Mouse (Mus musculus): ENCODE data around the gene Kcnab2. TPM values are rescaled to one million over a fixed set of nuclear protein-coding genes. Genes with fewer than 3 reads are reported as not detected.
A peak's percentile ranks its signal among the peaks of the same experiment; 100 is the strongest.

Gene Kcnab2
- polyA plus RNA-seq, 1 experiment from 2014 or later: 2.7 TPM

DNA sequence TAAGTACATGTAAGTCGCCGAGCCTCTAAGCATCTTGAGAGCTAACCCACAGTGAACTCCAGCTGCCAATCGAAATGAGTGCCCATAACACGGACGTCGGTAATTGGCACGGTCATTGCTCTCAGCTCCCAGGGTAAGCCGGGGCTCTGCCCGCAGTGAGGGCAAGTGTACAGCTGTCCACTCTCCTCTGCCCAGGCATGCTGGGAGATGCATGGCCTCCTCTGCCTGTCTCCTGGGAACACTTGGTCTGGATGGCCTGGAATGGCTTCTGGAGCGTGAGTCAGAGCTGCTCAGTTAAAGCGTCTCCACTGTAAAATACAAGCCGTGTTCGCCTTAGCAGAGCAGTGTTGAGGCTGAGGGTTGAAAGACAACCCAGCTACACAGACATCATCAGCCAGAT is 11.1 kb downstream of the Kcnab2 start:
- no peak overlapping the region for H3K4me2 ChIP-seq (ENCODE audit: low read length)

DNA sequence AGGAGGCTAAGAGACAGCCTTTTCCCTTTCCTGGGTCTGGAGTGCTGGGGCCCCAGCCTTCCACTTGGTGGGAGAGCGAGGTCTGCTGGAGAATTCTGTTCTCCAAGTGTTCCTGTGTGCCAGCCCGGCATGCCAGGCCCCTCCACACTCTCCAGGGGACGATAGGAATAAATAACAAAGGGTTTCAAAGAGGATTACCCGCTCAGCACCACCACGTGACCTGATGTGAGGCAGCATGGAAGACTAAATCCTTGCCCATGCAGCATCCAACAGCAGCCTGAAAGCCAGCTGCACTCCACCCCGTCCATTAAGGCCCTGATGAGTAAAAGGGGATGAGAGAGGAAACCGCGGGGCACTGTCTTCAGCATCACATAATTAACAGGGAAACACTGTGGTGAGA is 12.6 kb downstream of the Kcnab2 start:
- Histone ChIP-seq H3K36me3 (ENCODE audit: control insufficient read depth, insufficient read depth, low read length) (no peaks in the 10 kb centered on the region), H3K4me3 (ENCODE audit: control insufficient read depth in 1 of 2, insufficient read depth in 1 of 2, low read depth in 1 of 2, low read length in 2 of 2) (no peak overlapping the region), H3K4me2 (ENCODE audit: low read length) (no peak overlapping the region), H3K4me1 (ENCODE audit: control insufficient read depth in 2 of 2, insufficient read depth in 2 of 2, low read length in 2 of 2) (peaks cover 20 to 24% of the 10 kb centered on the region in 2 experiments), H3K9ac (ENCODE audit: low read length) (no peak overlapping the region), H3K9me3 (ENCODE audit: control insufficient read depth, low read length) (no peaks in the 10 kb centered on the region), H3K27ac (replicated peaks in 1 of 2; ENCODE audit: control insufficient read depth in 1 of 2, insufficient read depth in 1 of 2, low read depth in 2 of 2, low read length in 2 of 2) (0 out of 4 replicates have a peak overlapping the region, but pooled peaks of 1 of the 2 experiments have one; percentile 6), H3K27me3 (ENCODE audit: control insufficient read depth, insufficient read depth, low read length) (no peaks in the 10 kb centered on the region)
- WGBS: 19% methylated on average over 8 of the region's 8 CpGs
- no peak for ATAC-seq (ENCODE audit: insufficient number of reproducible peaks, insufficient read depth, low FRiP score, low read depth)

More for the DNA sequence above, 11.1 kb downstream of the Kcnab2 start:
- WGBS: 85% methylated on average over 13 of the region's 13 CpGs
- H3K27ac ChIP-seq (replicated peaks in 1 of 2; ENCODE audit: control insufficient read depth in 1 of 2, insufficient read depth in 1 of 2, low read depth in 2 of 2, low read length in 2 of 2): no peak overlapping the region
- H3K4me1 ChIP-seq (ENCODE audit: control insufficient read depth in 2 of 2, insufficient read depth in 2 of 2, low read length in 2 of 2): peaks cover 20 to 24% of the 10 kb centered on the region in 2 experiments
- no peaks in the 10 kb centered on the region for H3K27me3 ChIP-seq (ENCODE audit: control insufficient read depth, insufficient read depth, low read length)
- no peaks in the 10 kb centered on the region for H3K36me3 ChIP-seq (ENCODE audit: control insufficient read depth, insufficient read depth, low read length)
- no peak for ATAC-seq (ENCODE audit: insufficient number of reproducible peaks, insufficient read depth, low FRiP score, low read depth)
- H3K4me3 ChIP-seq (ENCODE audit: control insufficient read depth in 1 of 2, insufficient read depth in 1 of 2, low read depth in 1 of 2, low read length in 2 of 2): no peak overlapping the region
- H3K9me3 ChIP-seq (ENCODE audit: control insufficient read depth, low read length): peaks cover 1% of the 10 kb centered on the region
- H3K9ac ChIP-seq (ENCODE audit: low read length): no peak overlapping the region

DNA sequence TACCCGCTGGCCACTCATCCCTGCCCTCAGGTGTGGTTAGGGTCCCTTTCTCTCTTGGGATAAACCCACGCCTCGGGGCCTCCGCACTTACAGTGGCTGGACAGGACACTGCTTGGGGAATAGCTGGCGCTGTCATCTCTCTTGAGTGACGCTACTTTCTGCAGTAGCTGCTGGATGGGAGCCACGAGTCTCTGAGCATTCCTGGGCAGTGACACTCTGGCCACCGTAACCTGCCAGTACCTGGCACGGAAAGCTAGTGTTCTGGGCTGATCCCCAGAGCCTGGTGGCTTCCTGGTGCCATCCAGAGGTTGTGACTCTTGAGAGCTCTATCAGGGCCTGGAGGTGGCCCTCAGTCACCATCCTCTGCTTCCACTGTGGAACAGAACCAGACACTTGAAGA is 14.5 kb downstream of the Kcnab2 start:
- H3K36me3 ChIP-seq (ENCODE audit: control insufficient read depth, insufficient read depth, low read length): no peaks in the 10 kb centered on the region
- WGBS: 43% methylated on average over 9 of the region's 9 CpGs
- no peak for ATAC-seq (ENCODE audit: insufficient number of reproducible peaks, insufficient read depth, low FRiP score, low read depth)

DNA sequence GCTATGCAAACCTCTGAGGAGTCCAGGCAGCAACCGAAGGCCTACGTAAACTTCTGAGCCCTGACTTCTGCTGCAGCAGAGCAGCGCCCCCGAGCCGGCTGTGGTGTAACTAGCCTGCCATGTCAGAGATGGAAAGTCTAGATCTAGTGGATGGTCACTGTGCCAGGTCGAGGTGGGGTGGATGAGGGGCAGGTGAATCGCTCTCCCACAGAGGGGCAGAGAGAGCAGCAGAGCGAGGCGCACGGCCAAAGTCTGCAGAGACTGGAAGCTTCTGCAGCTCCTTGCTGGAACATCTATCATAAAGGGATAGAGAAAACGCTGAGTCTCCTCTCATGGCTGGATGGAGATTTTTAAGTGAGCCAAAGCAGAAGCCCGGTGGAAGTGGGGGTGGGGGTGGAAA is 15.2 kb downstream of the Kcnab2 start:
- Histone ChIP-seq H3K9me3 (ENCODE audit: control insufficient read depth, low read length) (no peaks in the 10 kb centered on the region), H3K4me2 (ENCODE audit: low read length) (no peak overlapping the region), H3K4me1 (ENCODE audit: control insufficient read depth in 2 of 2, insufficient read depth in 2 of 2, low read length in 2 of 2) (peaks cover 16 to 20% of the 10 kb centered on the region in 2 experiments), H3K36me3 (ENCODE audit: control insufficient read depth, insufficient read depth, low read length) (no peaks in the 10 kb centered on the region), H3K9ac (ENCODE audit: low read length) (no peak overlapping the region), H3K27me3 (ENCODE audit: control insufficient read depth, insufficient read depth, low read length) (no peaks in the 10 kb centered on the region), H3K27ac (replicated peaks in 1 of 2; ENCODE audit: control insufficient read depth in 1 of 2, insufficient read depth in 1 of 2, low read depth in 2 of 2, low read length in 2 of 2) (no peak overlapping the region), H3K4me3 (ENCODE audit: control insufficient read depth in 1 of 2, insufficient read depth in 1 of 2, low read depth in 1 of 2, low read length in 2 of 2) (no peak overlapping the region)
- WGBS: 81% methylated on average over 12 of the region's 12 CpGs
- ATAC-seq (ENCODE audit: insufficient number of reproducible peaks, insufficient read depth, low FRiP score, low read depth): no peak

More for the DNA sequence above, 14.5 kb downstream of the Kcnab2 start:
- no peak overlapping the region for H3K4me3 ChIP-seq (ENCODE audit: control insufficient read depth in 1 of 2, insufficient read depth in 1 of 2, low read depth in 1 of 2, low read length in 2 of 2)
- H3K27ac ChIP-seq (replicated peaks in 1 of 2; ENCODE audit: control insufficient read depth in 1 of 2, insufficient read depth in 1 of 2, low read depth in 2 of 2, low read length in 2 of 2): no peak overlapping the region
- H3K9ac ChIP-seq (ENCODE audit: low read length): no peak overlapping the region
- H3K4me1 ChIP-seq (ENCODE audit: control insufficient read depth in 2 of 2, insufficient read depth in 2 of 2, low read length in 2 of 2): peaks cover 16 to 20% of the 10 kb centered on the region in 2 experiments
- no peaks in the 10 kb centered on the region for H3K9me3 ChIP-seq (ENCODE audit: control insufficient read depth, low read length)
- H3K4me2 ChIP-seq (ENCODE audit: low read length): no peak overlapping the region
- H3K27me3 ChIP-seq (ENCODE audit: control insufficient read depth, insufficient read depth, low read length): no peaks in the 10 kb centered on the region

DNA sequence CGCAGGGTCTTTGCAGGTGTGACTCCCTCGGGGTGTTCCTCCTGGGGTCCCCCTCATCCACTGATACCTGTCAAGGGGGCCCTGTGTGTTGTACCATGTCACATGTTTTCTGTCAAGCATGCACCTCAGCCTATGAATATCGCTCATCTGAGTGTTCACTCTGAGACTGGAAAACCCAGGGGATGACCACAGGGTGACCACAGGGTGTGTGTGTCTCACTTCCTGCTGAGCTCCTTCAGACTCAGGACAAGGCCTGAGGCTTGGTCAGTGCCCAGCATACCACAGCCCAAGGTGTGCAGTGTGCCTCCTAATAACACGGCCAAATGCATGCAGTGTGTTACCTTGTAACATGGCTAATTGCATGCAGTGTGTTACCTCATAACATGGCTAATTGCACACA is 20.0 kb downstream of the Kcnab2 start:
- H3K27me3 ChIP-seq (ENCODE audit: control insufficient read depth, insufficient read depth, low read length): 0 out of 2 replicates have a peak, but pooled peaks cover 3% of the 10 kb centered on the region
- peaks cover 3 to 6% of the 10 kb centered on the region in 2 experiments; a peak in 3 of 4 replicates for H3K4me1 ChIP-seq (ENCODE audit: control insufficient read depth in 2 of 2, insufficient read depth in 2 of 2, low read length in 2 of 2)
- no peaks in the 10 kb centered on the region for H3K9me3 ChIP-seq (ENCODE audit: control insufficient read depth, low read length)
- H3K4me2 ChIP-seq (ENCODE audit: low read length): no peak overlapping the region
- no peaks in the 10 kb centered on the region for H3K36me3 ChIP-seq (ENCODE audit: control insufficient read depth, insufficient read depth, low read length)
- H3K4me3 ChIP-seq (ENCODE audit: control insufficient read depth in 1 of 2, insufficient read depth in 1 of 2, low read depth in 1 of 2, low read length in 2 of 2): no peak overlapping the region
- WGBS: 90% methylated on average over 4 of the region's 4 CpGs
- no peak overlapping the region for H3K9ac ChIP-seq (ENCODE audit: low read length)
- no peak for ATAC-seq (ENCODE audit: insufficient number of reproducible peaks, insufficient read depth, low FRiP score, low read depth)
- no peak overlapping the region for H3K27ac ChIP-seq (replicated peaks in 1 of 2; ENCODE audit: control insufficient read depth in 1 of 2, insufficient read depth in 1 of 2, low read depth in 2 of 2, low read length in 2 of 2)

DNA sequence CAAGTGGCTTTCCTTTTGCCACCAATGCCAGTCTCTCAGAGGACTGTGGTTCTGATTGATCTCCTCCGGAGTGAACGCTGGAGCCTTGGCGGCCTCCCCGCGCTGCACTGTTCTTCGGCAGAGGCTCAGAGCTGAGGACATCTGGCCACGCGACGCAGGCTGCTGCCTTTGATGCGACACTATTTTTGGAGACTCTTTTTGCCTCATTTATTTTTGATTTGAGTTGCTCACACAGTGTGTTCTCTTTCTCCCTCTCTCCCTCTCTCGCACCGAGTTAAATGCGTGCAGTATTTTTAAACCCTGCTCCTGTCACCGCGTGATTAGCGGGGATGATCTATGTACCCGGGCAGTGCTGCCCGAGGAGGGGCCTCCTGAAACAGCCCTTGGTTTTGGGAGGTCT is 21.1 kb downstream of the Kcnab2 start:
- Histone ChIP-seq H3K36me3 (ENCODE audit: control insufficient read depth, insufficient read depth, low read length) (no peaks in the 10 kb centered on the region), H3K4me1 (ENCODE audit: control insufficient read depth in 2 of 2, insufficient read depth in 2 of 2, low read length in 2 of 2) (peaks cover 3 to 6% of the 10 kb centered on the region in 2 experiments; a peak in 2 of 4 replicates), H3K27me3 (ENCODE audit: control insufficient read depth, insufficient read depth, low read length) (0 out of 2 replicates have a peak, but pooled peaks cover 3% of the 10 kb centered on the region), H3K4me2 (ENCODE audit: low read length) (peak overlapping the region; percentile 9), H3K4me3 (ENCODE audit: control insufficient read depth in 1 of 2, insufficient read depth in 1 of 2, low read depth in 1 of 2, low read length in 2 of 2) (no peak overlapping the region), H3K9me3 (ENCODE audit: control insufficient read depth, low read length) (peaks cover under 1% of the 10 kb centered on the region; the same call in 1 of the 2 replicates), H3K9ac (ENCODE audit: low read length) (peak overlapping the region; percentile 14; the same call in 1 of the 2 replicates), H3K27ac (replicated peaks in 1 of 2; ENCODE audit: control insufficient read depth in 1 of 2, insufficient read depth in 1 of 2, low read depth in 2 of 2, low read length in 2 of 2) (no peak overlapping the region)
- no peak for ATAC-seq (ENCODE audit: insufficient number of reproducible peaks, insufficient read depth, low FRiP score, low read depth)
- WGBS: 38% methylated on average over 18 of the region's 18 CpGs

DNA sequence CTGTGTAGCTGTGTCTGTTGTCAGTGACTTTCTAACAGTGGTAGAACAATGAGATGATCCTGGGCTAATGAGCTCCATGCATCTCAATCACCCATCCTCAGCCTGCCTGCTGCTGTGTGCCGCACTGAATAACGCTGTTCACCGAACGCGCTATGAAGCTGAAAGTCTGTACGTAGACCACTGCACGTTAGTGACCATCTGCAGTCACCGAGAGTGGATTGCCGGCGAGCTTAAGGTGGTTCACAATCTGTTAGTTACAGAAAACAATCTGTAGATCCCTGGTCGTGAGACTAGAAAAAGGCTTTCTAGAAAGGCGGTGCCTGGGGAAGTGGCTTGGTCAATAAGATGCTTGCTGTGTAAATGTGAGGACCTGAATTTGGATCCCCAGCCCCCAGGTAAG is 23.5 kb downstream of the Kcnab2 start:
- Histone ChIP-seq H3K27me3 (ENCODE audit: control insufficient read depth, insufficient read depth, low read length) (0 out of 2 replicates have a peak, but pooled peaks cover 3% of the 10 kb centered on the region), H3K36me3 (ENCODE audit: control insufficient read depth, insufficient read depth, low read length) (no peaks in the 10 kb centered on the region), H3K9me3 (ENCODE audit: control insufficient read depth, low read length) (peaks cover 4% of the 10 kb centered on the region; the same call in 1 of the 2 replicates), H3K27ac (replicated peaks in 1 of 2; ENCODE audit: control insufficient read depth in 1 of 2, insufficient read depth in 1 of 2, low read depth in 2 of 2, low read length in 2 of 2) (no peak overlapping the region), H3K9ac (ENCODE audit: low read length) (no peak overlapping the region), H3K4me3 (ENCODE audit: control insufficient read depth in 1 of 2, insufficient read depth in 1 of 2, low read depth in 1 of 2, low read length in 2 of 2) (no peak overlapping the region), H3K4me2 (ENCODE audit: low read length) (no peak overlapping the region), H3K4me1 (ENCODE audit: control insufficient read depth in 2 of 2, insufficient read depth in 2 of 2, low read length in 2 of 2) (peaks cover 3 to 6% of the 10 kb centered on the region in 2 experiments; a peak in 2 of 4 replicates)
- ATAC-seq (ENCODE audit: insufficient number of reproducible peaks, insufficient read depth, low FRiP score, low read depth): no peak
- 90% methylated on average over 12 of the region's 12 CpGs for WGBS

DNA sequence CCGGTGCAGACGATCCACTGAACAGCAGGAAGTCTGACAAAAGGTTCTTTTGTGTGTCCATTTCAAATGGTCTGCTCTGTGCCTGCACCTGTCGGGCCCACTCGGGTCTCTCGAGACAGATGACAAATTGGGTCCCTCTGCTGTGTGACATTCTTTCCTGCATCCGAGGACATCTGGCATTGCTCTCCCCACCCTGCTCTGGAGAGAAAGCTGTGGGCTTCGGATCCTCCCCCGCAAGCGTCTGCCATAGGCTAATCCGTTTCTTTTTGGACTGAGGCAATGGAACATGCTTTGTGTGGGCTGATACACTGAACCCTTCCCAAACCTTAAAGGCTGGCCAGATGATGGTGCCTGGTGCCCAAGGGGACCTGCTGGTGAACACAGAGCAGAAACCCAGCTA is 24.6 kb downstream of the Kcnab2 start:
- H3K36me3 ChIP-seq (ENCODE audit: control insufficient read depth, insufficient read depth, low read length): no peaks in the 10 kb centered on the region
- 66% methylated on average over 10 of the region's 10 CpGs for WGBS
- H3K9me3 ChIP-seq (ENCODE audit: control insufficient read depth, low read length): peaks cover 4% of the 10 kb centered on the region; the same call in 1 of the 2 replicates
- no peak overlapping the region for H3K27ac ChIP-seq (replicated peaks in 1 of 2; ENCODE audit: control insufficient read depth in 1 of 2, insufficient read depth in 1 of 2, low read depth in 2 of 2, low read length in 2 of 2)
- no peak overlapping the region for H3K9ac ChIP-seq (ENCODE audit: low read length)
- no peak for ATAC-seq (ENCODE audit: insufficient number of reproducible peaks, insufficient read depth, low FRiP score, low read depth)
- peaks cover 3 to 6% of the 10 kb centered on the region in 2 experiments; a peak in 2 of 4 replicates for H3K4me1 ChIP-seq (ENCODE audit: control insufficient read depth in 2 of 2, insufficient read depth in 2 of 2, low read length in 2 of 2)
- H3K4me3 ChIP-seq (ENCODE audit: control insufficient read depth in 1 of 2, insufficient read depth in 1 of 2, low read depth in 1 of 2, low read length in 2 of 2): no peak overlapping the region
- 0 out of 2 replicates have a peak, but pooled peaks cover 3% of the 10 kb centered on the region for H3K27me3 ChIP-seq (ENCODE audit: control insufficient read depth, insufficient read depth, low read length)
- H3K4me2 ChIP-seq (ENCODE audit: low read length): no peak overlapping the region

Data from heart, embryonic 14.5 days (tissue).